Comparison of ENCODE assay signal across 22 mouse cellular contexts in genomic region chr4:129965294-129965693, GRCm38 (mm10). TPM values are rescaled to one million over a fixed set of nuclear protein-coding genes. Genes with fewer than 3 reads are reported as not detected.
DNase-seq lines count a peak whose midpoint lies in the region; ATAC-seq lines count a peak whose summit lies in the region.
"Had no signal": no experiment of that assay in that cellular context is flagged by ENCODE, and none has a peak within 500 bp of the region (broad histone marks: within the 10 kb centered on the region; RNA-seq: fewer than 3 reads in every experiment).

No protein-coding gene starts in this region.

- ATAC-seq in forebrain, embryonic 13.5 days, result no peak
- no peak for ATAC-seq in forebrain, embryonic 11.5 days (replicated peaks; ENCODE audit: low FRiP score)
- ATAC-seq in midbrain, embryonic 12.5 days (ENCODE audit: low FRiP score, low read depth), result no peak
- ATAC-seq in midbrain, embryonic 14.5 days (ENCODE audit: low FRiP score, low TSS enrichment), result no peak
- no peak for ATAC-seq in hindbrain, embryonic 14.5 days (ENCODE audit: low FRiP score)
- ATAC-seq in neural tube, embryonic 14.5 days (ENCODE audit: low read depth), result no peak
- ATAC-seq: liver, embryonic 12.5 days had no signal

- no peak overlapping the region for H3K4me2 ChIP-seq in forebrain, embryonic 13.5 days
- H3K4me2 ChIP-seq in forebrain, embryonic 11.5 days (ENCODE audit: low read depth, low read length, severe bottlenecking), result no peak overlapping the region
- no peak overlapping the region for H3K4me2 ChIP-seq in midbrain, embryonic 12.5 days (replicated peaks)
- no peak overlapping the region for H3K4me2 ChIP-seq in midbrain, embryonic 14.5 days (ENCODE audit: low read length)
- no peak overlapping the region for H3K4me2 ChIP-seq in hindbrain, embryonic 14.5 days (replicated peaks)
- no peak overlapping the region for H3K4me2 ChIP-seq in neural tube, embryonic 14.5 days (ENCODE audit: low read depth, low read length)
- H3K4me2 ChIP-seq: embryonic facial prominence, embryonic 12.5 days; limb, embryonic 12.5 days; liver, embryonic 12.5 days had no signal

- H3K27me3 ChIP-seq in forebrain, embryonic 13.5 days, result peaks cover 5% of the 10 kb centered on the region; the same call in 1 of the 2 replicates
- H3K27me3 ChIP-seq in forebrain, embryonic 11.5 days (ENCODE audit: control insufficient read depth, insufficient read depth, low read length), result no peaks in the 10 kb centered on the region
- peaks cover 34% of the 10 kb centered on the region; the same call in 1 of the 2 replicates for H3K27me3 ChIP-seq in midbrain, embryonic 12.5 days
- H3K27me3 ChIP-seq in midbrain, embryonic 14.5 days (ENCODE audit: control insufficient read depth, insufficient read depth, low read length), result no peaks in the 10 kb centered on the region
- no peaks in the 10 kb centered on the region for H3K27me3 ChIP-seq in hindbrain, embryonic 14.5 days (ENCODE audit: control insufficient read depth, insufficient read depth, low read length)
- H3K27me3 ChIP-seq in neural tube, embryonic 14.5 days (ENCODE audit: control insufficient read depth, insufficient read depth, low read length), result no peaks in the 10 kb centered on the region

- no peaks in the 10 kb centered on the region for H3K36me3 ChIP-seq in forebrain, embryonic 13.5 days (ENCODE audit: poor library complexity, severe bottlenecking)
- no peaks in the 10 kb centered on the region for H3K36me3 ChIP-seq in forebrain, embryonic 11.5 days (ENCODE audit: control insufficient read depth, insufficient read depth, low read length)
- no peaks in the 10 kb centered on the region for H3K36me3 ChIP-seq in midbrain, embryonic 12.5 days
- H3K36me3 ChIP-seq in midbrain, embryonic 14.5 days (ENCODE audit: control insufficient read depth, insufficient read depth, low read length), result no peaks in the 10 kb centered on the region
- no peaks in the 10 kb centered on the region for H3K36me3 ChIP-seq in hindbrain, embryonic 14.5 days (replicated peaks; ENCODE audit: control insufficient read depth, insufficient read depth)
- H3K36me3 ChIP-seq in neural tube, embryonic 14.5 days (ENCODE audit: control insufficient read depth, insufficient read depth, low read length), result no peaks in the 10 kb centered on the region
- H3K36me3 ChIP-seq: embryonic facial prominence, embryonic 12.5 days; limb, embryonic 12.5 days; liver, embryonic 12.5 days had no signal

- no peak overlapping the region for H3K9ac ChIP-seq in forebrain, embryonic 13.5 days
- no peak overlapping the region for H3K9ac ChIP-seq in forebrain, embryonic 11.5 days (ENCODE audit: low read length)
- H3K9ac ChIP-seq in midbrain, embryonic 12.5 days (replicated peaks), result no peak overlapping the region
- H3K9ac ChIP-seq in midbrain, embryonic 14.5 days (replicated peaks; ENCODE audit: low read length), result no peak overlapping the region
- no peak overlapping the region for H3K9ac ChIP-seq in hindbrain, embryonic 14.5 days
- H3K9ac ChIP-seq in neural tube, embryonic 14.5 days (replicated peaks; ENCODE audit: low read depth, low read length), result no peak overlapping the region
- H3K9ac ChIP-seq: embryonic facial prominence, embryonic 12.5 days; limb, embryonic 12.5 days; liver, embryonic 12.5 days had no signal

- WGBS in forebrain, embryonic 13.5 days, result 71% methylated on average over 11 of the region's 11 CpGs
- 70% methylated on average over 11 of the region's 11 CpGs for WGBS in forebrain, embryonic 11.5 days
- 59% methylated on average over 11 of the region's 11 CpGs for WGBS in midbrain, embryonic 12.5 days
- WGBS in midbrain, embryonic 14.5 days, result 68% methylated on average over 11 of the region's 11 CpGs
- 45% methylated on average over 11 of the region's 11 CpGs for WGBS in hindbrain, embryonic 14.5 days
- 48% methylated on average over 11 of the region's 11 CpGs for WGBS in neural tube, embryonic 14.5 days

- H3K27ac ChIP-seq in forebrain, embryonic 13.5 days, result peak overlapping the region; percentile 91; the same call in 1 of the 2 replicates
- no peak overlapping the region for H3K27ac ChIP-seq in forebrain, embryonic 11.5 days (ENCODE audit: low read depth, low read length)
- H3K27ac ChIP-seq in midbrain, embryonic 12.5 days (replicated peaks), result peak overlapping the region; percentile 86; the same call in 1 of the 2 replicates
- H3K27ac ChIP-seq in midbrain, embryonic 14.5 days (replicated peaks; ENCODE audit: low read depth, low read length), result no peak overlapping the region
- H3K27ac ChIP-seq in hindbrain, embryonic 14.5 days, result peak overlapping the region; percentile 68
- 0 out of 2 replicates have a peak overlapping the region, but pooled peaks have one; percentile 1 for H3K27ac ChIP-seq in neural tube, embryonic 14.5 days (ENCODE audit: low read depth, low read length)
- H3K27ac ChIP-seq: embryonic facial prominence, embryonic 12.5 days; heart, adult 2 months; limb, embryonic 12.5 days; liver, embryonic 12.5 days had no signal

- no peak overlapping the region for H3K4me3 ChIP-seq in forebrain, embryonic 13.5 days
- no peak overlapping the region for H3K4me3 ChIP-seq in forebrain, embryonic 11.5 days (ENCODE audit: low read depth, low read length)
- H3K4me3 ChIP-seq in midbrain, embryonic 12.5 days, result no peak overlapping the region
- H3K4me3 ChIP-seq in midbrain, embryonic 14.5 days (replicated peaks; ENCODE audit: low read depth, low read length), result no peak overlapping the region
- H3K4me3 ChIP-seq in hindbrain, embryonic 14.5 days (replicated peaks; ENCODE audit: low read length), result no peak overlapping the region
- no peak overlapping the region for H3K4me3 ChIP-seq in neural tube, embryonic 14.5 days (ENCODE audit: low read depth, low read length)
- H3K4me3 ChIP-seq: embryonic facial prominence, embryonic 12.5 days; erythroblast, embryonic 14.5 days; heart, adult 2 months; limb, embryonic 12.5 days; liver, embryonic 12.5 days had no signal

- no peaks in the 10 kb centered on the region for H3K9me3 ChIP-seq in forebrain, embryonic 13.5 days (replicated peaks)
- no peaks in the 10 kb centered on the region for H3K9me3 ChIP-seq in forebrain, embryonic 11.5 days (ENCODE audit: control insufficient read depth, low read length)
- no peaks in the 10 kb centered on the region for H3K9me3 ChIP-seq in midbrain, embryonic 12.5 days
- no peaks in the 10 kb centered on the region for H3K9me3 ChIP-seq in midbrain, embryonic 14.5 days (ENCODE audit: control insufficient read depth, low read length)
- H3K9me3 ChIP-seq in hindbrain, embryonic 14.5 days (ENCODE audit: control insufficient read depth, low read length), result no peaks in the 10 kb centered on the region
- no peaks in the 10 kb centered on the region for H3K9me3 ChIP-seq in neural tube, embryonic 14.5 days (ENCODE audit: control insufficient read depth, low read length)
- H3K9me3 ChIP-seq: embryonic facial prominence, embryonic 12.5 days; limb, embryonic 12.5 days; liver, embryonic 12.5 days had no signal

- DNase-seq in forebrain, embryonic 11.5 days (ENCODE audit: low spot score), result no peak
- DNase-seq in midbrain, embryonic 14.5 days, result no peak
- DNase-seq in hindbrain, embryonic 14.5 days (ENCODE audit: low spot score), result no peak
- DNase-seq in gastrocnemius, postnatal 25 days, result no peak
- no peak for DNase-seq in B cell, adult 2 months
- DNase-seq: cerebellum, adult 9-10 months; gastrocnemius, postnatal 10 days; heart, adult 2 months; kidney, adult 2 months; kidney, postnatal 36 days; layer of hippocampus, adult 9-11 months; lung, adult 2 months; lung, postnatal 36 days; thymus, postnatal 14 days had no signal

- H3K4me1 ChIP-seq in forebrain, embryonic 13.5 days, result peaks cover 59% of the 10 kb centered on the region
- H3K4me1 ChIP-seq in forebrain, embryonic 11.5 days (replicated peaks; ENCODE audit: control insufficient read depth, insufficient read depth, low read length), result peaks cover 30% of the 10 kb centered on the region
- peaks cover 61% of the 10 kb centered on the region for H3K4me1 ChIP-seq in midbrain, embryonic 12.5 days
- H3K4me1 ChIP-seq in midbrain, embryonic 14.5 days (ENCODE audit: control insufficient read depth, insufficient read depth, low read length), result peaks cover 44% of the 10 kb centered on the region
- peaks cover 32% of the 10 kb centered on the region for H3K4me1 ChIP-seq in hindbrain, embryonic 14.5 days (replicated peaks; ENCODE audit: control insufficient read depth, insufficient read depth, low read length)
- peaks cover 27% of the 10 kb centered on the region for H3K4me1 ChIP-seq in neural tube, embryonic 14.5 days (ENCODE audit: control insufficient read depth, insufficient read depth, low read length)

RNA-seq across cellular contexts. Expression of gene Adgrb2, which starts 19.4 kb away (rescaled TPM):
- 6.4 and 8.3 TPM in 2 replicates for polyA plus RNA-seq in forebrain, embryonic 13.5 days (2015; fragmentation: Nextera tagmentation; extraction: Ambion mirVana)
- polyA plus RNA-seq in forebrain, embryonic 11.5 days (2014; fragmentation: Nextera tagmentation; extraction: Ambion mirVana), result 3.6 and 8.2 TPM in 2 replicates
- 7.4 and 9.8 TPM in 2 replicates for polyA plus RNA-seq in midbrain, embryonic 12.5 days (2016; fragmentation: Nextera tagmentation; extraction: Ambion mirVana)
- polyA plus RNA-seq in midbrain, embryonic 14.5 days (2014; fragmentation: Nextera tagmentation; extraction: Ambion mirVana), result 15.9 and 16.9 TPM in 2 replicates
- 16.9 and 19.0 TPM in 2 replicates for polyA plus RNA-seq in hindbrain, embryonic 14.5 days (2014; fragmentation: Nextera tagmentation; extraction: Ambion mirVana)
- 15.4 and 17.1 TPM in 2 replicates for polyA plus RNA-seq in neural tube, embryonic 14.5 days (2014; fragmentation: Nextera tagmentation; extraction: Ambion mirVana)
- under 1 TPM; 0.54 to 0.56 TPM for total RNA-seq in gastrocnemius, postnatal 25 days (2021)
- polyA plus RNA-seq: erythroblast, embryonic 14.5 days had no signal

RNA-seq across cellular contexts. Expression of gene Spocd1, which starts 36.2 kb away (rescaled TPM):
- polyA plus RNA-seq in forebrain, embryonic 13.5 days (2015; fragmentation: Nextera tagmentation; extraction: Ambion mirVana), result not detected in 2 replicates
- polyA plus RNA-seq in forebrain, embryonic 11.5 days (2014; fragmentation: Nextera tagmentation; extraction: Ambion mirVana), result 0.05 TPM in 1 of 2 replicates, not detected in the other
- polyA plus RNA-seq in midbrain, embryonic 12.5 days (2016; fragmentation: Nextera tagmentation; extraction: Ambion mirVana), result not detected in 2 replicates
- polyA plus RNA-seq in midbrain, embryonic 14.5 days (2014; fragmentation: Nextera tagmentation; extraction: Ambion mirVana), result 0.16 TPM in 1 of 2 replicates, not detected in the other
- polyA plus RNA-seq in hindbrain, embryonic 14.5 days (2014; fragmentation: Nextera tagmentation; extraction: Ambion mirVana), result not detected in 2 replicates
- polyA plus RNA-seq in neural tube, embryonic 14.5 days (2014; fragmentation: Nextera tagmentation; extraction: Ambion mirVana), result not detected in 2 replicates
- total RNA-seq in gastrocnemius, postnatal 25 days (2021), result not detected
- total RNA-seq: gastrocnemius, postnatal 10 days; megakaryocyte-erythroid progenitor cell, adult 5-6 weeks had no signal
- polyA plus RNA-seq: erythroblast, embryonic 14.5 days; heart, adult 2 months; kidney, adult 2 months; limb, embryonic 12.5 days; lung, adult 2 months had no signal

Comparison
In these comparisons a context has a peak if more than half of its experiments do, and no peak if none do; other contexts are left out.
1. H3K27ac ChIP-seq: peak in forebrain, embryonic 13.5 days (single experiment), midbrain, embryonic 12.5 days (single experiment), hindbrain, embryonic 14.5 days (single experiment) and neural tube, embryonic 14.5 days (single experiment); none in forebrain, embryonic 11.5 days (single experiment) and midbrain, embryonic 14.5 days (single experiment).